Mouse (Mus musculus) right cerebral cortex, postnatal 36 days (tissue): ENCODE measurements at regions not wholly inside any gene's neighbourhood (a gene's known extent, or its start where the extent isn't known, plus 50 kb on each side); places are given as distances from the start of the nearest gene placed in this dataset.

Source experiments
- DNase-seq, 2 experiments: peaks; one replicate each; pipeline ENCODE4 v3.0.0; 2022; ENCODE audit warnings: low spot score in 2 of 2, mixed read lengths in 1 of 2

GRCm38 (mm10) chr3:63638572-63638971, 154.9 kb upstream of the Gm34302 start:
- no peak for DNase-seq

- DNase-seq = no peak
Observed at GRCm38 (mm10) chr3:63637913-63638312, 154.2 kb upstream of the Gm34302 start.

GRCm38 (mm10) chr3:63627724-63628123, 144.0 kb upstream of the Gm34302 start:
- DNase-seq = no peak

- DNase-seq = no peak
Observed at GRCm38 (mm10) chr3:63616127-63616526, 132.4 kb upstream of the Gm34302 start.

- DNase-seq = peak in 1 of 2 experiments; percentile 3
Observed at GRCm38 (mm10) chr3:63613652-63614051, 130.0 kb upstream of the Gm34302 start.

- DNase-seq = no peak
Observed at GRCm38 (mm10) chr3:63612767-63613363, 129.2 kb upstream of the Gm34302 start.

GRCm38 (mm10) chr3:63610113-63610919, 126.6 kb upstream of the Gm34302 start:
- DNase-seq = no peak

- DNase-seq = no peak
Observed at GRCm38 (mm10) chr3:63609454-63610112, 125.9 kb upstream of the Gm34302 start.

GRCm38 (mm10) chr3:63582717-63583696, 99.3 kb upstream of the Gm34302 start:
- no peak for DNase-seq

GRCm38 (mm10) chr3:63582180-63582579, 98.5 kb upstream of the Gm34302 start:
- DNase-seq = no peak

GRCm38 (mm10) chr3:63570607-63571353, 87.1 kb upstream of the Gm34302 start:
- peak; percentile 55 to 64 for DNase-seq

GRCm38 (mm10) chr3:63570082-63570481, 86.4 kb upstream of the Gm34302 start:
- DNase-seq = no peak

GRCm38 (mm10) chr3:63569004-63569596, 85.4 kb upstream of the Gm34302 start:
- no peak for DNase-seq

GRCm38 (mm10) chr3:63567726-63568125, 84.0 kb upstream of the Gm34302 start:
- DNase-seq = no peak

GRCm38 (mm10) chr3:63563057-63563456, 79.4 kb upstream of the Gm34302 start:
- DNase-seq = no peak

GRCm38 (mm10) chr3:63562532-63562931, 78.9 kb upstream of the Gm34302 start:
- DNase-seq = no peak

GRCm38 (mm10) chr3:63560745-63561151, 77.1 kb upstream of the Gm34302 start:
- no peak for DNase-seq

- DNase-seq = no peak
Observed at GRCm38 (mm10) chr3:63556741-63557140, 73.1 kb upstream of the Gm34302 start.

- no peak for DNase-seq
Observed at GRCm38 (mm10) chr3:63554872-63555271, 71.2 kb upstream of the Gm34302 start.

GRCm38 (mm10) chr3:63553426-63553825, 69.7 kb upstream of the Gm34302 start:
- DNase-seq = no peak
